Mouse (Mus musculus) T-helper 2 cell (primary cell): ENCODE results near the gene Csrp3.

Experiments used
- in situ Hi-C: fragments of 300-600 bp; cut with MboI, MseI; formaldehyde crosslinking; loops from one replicate; pipeline ENCODE4 v1.15.1; 2025; ENCODE audit warnings: high pct_unique_total_duplicates

The Csrp3 gene

GRCm38 (mm10) chr7:48870144-48870543 lies 22.3 kb upstream of the Csrp3 start:
- in situ Hi-C loops: loop anchor here (10.0 to 25.0 kb wide), 2 partner anchors 55 to 917 kb away; partner anchors contain the start of gene Prmt3

GRCm38 (mm10) chr7:48867576-48867975 lies 19.7 kb upstream of the Csrp3 start:
- in situ Hi-C loops: loop anchor here (25.0 kb wide), 1 partner anchor 920 kb away; the partner anchor contains the start of gene Prmt3

GRCm38 (mm10) chr7:48864671-48865458 lies 17.0 kb upstream of the Csrp3 start:
- in situ Hi-C loops: loop anchor here (25.0 kb wide), 1 partner anchor 922 kb away; the partner anchor contains the start of gene Prmt3

- in situ Hi-C loops: loop anchor here (25.0 kb wide), 1 partner anchor 923 kb away; the partner anchor contains the start of gene Prmt3
Measured at GRCm38 (mm10) chr7:48864199-48864598, 16.4 kb upstream of the Csrp3 start.

GRCm38 (mm10) chr7:48861796-48862195 lies 14.0 kb upstream of the Csrp3 start:
- in situ Hi-C loops: loop anchor here (25.0 kb wide), 1 partner anchor 926 kb away; the partner anchor contains the start of gene Prmt3

GRCm38 (mm10) chr7:48860948-48861347 lies 13.1 kb upstream of the Csrp3 start:
- in situ Hi-C loops: loop anchor here (25.0 kb wide), 1 partner anchor 926 kb away; the partner anchor contains the start of gene Prmt3

GRCm38 (mm10) chr7:48859362-48859761 lies 11.5 kb upstream of the Csrp3 start:
- in situ Hi-C loops: loop anchor here (25.0 kb wide), 1 partner anchor 928 kb away; the partner anchor contains the start of gene Prmt3

- in situ Hi-C loops: loop anchor here (25.0 kb wide), 1 partner anchor 929 kb away; the partner anchor contains the start of gene Prmt3
Measured at GRCm38 (mm10) chr7:48858257-48858656, 10.4 kb upstream of the Csrp3 start.

GRCm38 (mm10) chr7:48855461-48855860 lies 7.6 kb upstream of the Csrp3 start:
- in situ Hi-C loops: loop anchor here (25.0 kb wide), 1 partner anchor 932 kb away; the partner anchor contains the start of gene Prmt3

- in situ Hi-C loops: loop anchor here (25.0 kb wide), 1 partner anchor 934 kb away; the partner anchor contains the start of gene Prmt3
Measured at GRCm38 (mm10) chr7:48853496-48853895, 5.7 kb upstream of the Csrp3 start.

- in situ Hi-C loops: loop anchor here (25.0 kb wide), 1 partner anchor 936 kb away; the partner anchor contains the start of gene Prmt3
Measured at GRCm38 (mm10) chr7:48851529-48852104, 3.8 kb upstream of the Csrp3 start.

GRCm38 (mm10) chr7:48846755-48847154 lies 1.1 kb downstream of the Csrp3 start:
- in situ Hi-C loops: no loop called here

GRCm38 (mm10) chr7:48845213-48845973 lies 2.4 kb downstream of the Csrp3 start:
- in situ Hi-C loops: no loop called here

GRCm38 (mm10) chr7:48843541-48843940 lies 4.3 kb downstream of the Csrp3 start:
- in situ Hi-C loops: no loop called here

GRCm38 (mm10) chr7:48842353-48842752 lies 5.5 kb downstream of the Csrp3 start:
- in situ Hi-C loops: no loop called here

- in situ Hi-C loops: no loop called here
Measured at GRCm38 (mm10) chr7:48841538-48841937, 6.3 kb downstream of the Csrp3 start.

GRCm38 (mm10) chr7:48840545-48840944 lies 7.3 kb downstream of the Csrp3 start:
- in situ Hi-C loops: no loop called here

- in situ Hi-C loops: no loop called here
Measured at GRCm38 (mm10) chr7:48838434-48838833, 9.4 kb downstream of the Csrp3 start.

GRCm38 (mm10) chr7:48836949-48837348 lies 10.9 kb downstream of the Csrp3 start:
- in situ Hi-C loops: no loop called here

- in situ Hi-C loops: no loop called here
Measured at GRCm38 (mm10) chr7:48834989-48835626, 12.7 kb downstream of the Csrp3 start.

GRCm38 (mm10) chr7:48834371-48834970 lies 13.4 kb downstream of the Csrp3 start:
- in situ Hi-C loops: no loop called here
